Mouse (Mus musculus) kidney, embryonic 15.5 days (tissue): ENCODE results near the gene 1700069L16Rik. TPM values are rescaled to one million over a fixed set of nuclear protein-coding genes. Genes with fewer than 3 reads are reported as not detected.

Experiments
- ATAC-seq: fragments of 200-750 bp; cut with Nextera tagmentation; replicated peaks from 2 replicates; pipeline ENCODE4 v1.8.0; 2017; ENCODE audit warnings: moderate TSS enrichment; ENCODE audit not compliant: low FRiP score
- H3K27ac ChIP-seq: fragments of 300-500 bp; sonication (generic); 2 replicates; pipeline ENCODE4 v1.5.1; 2015; ENCODE audit warnings: mild to moderate bottlenecking, inconsistent platforms
- H3K27me3 ChIP-seq: fragments of 300-500 bp; sonication (generic); 2 replicates; pipeline ENCODE4 v1.6.1; 2015; ENCODE audit warnings: inconsistent platforms
- H3K36me3 ChIP-seq: fragments of 300-500 bp; sonication (generic); 2 replicates; pipeline ENCODE4 v1.6.1; 2015; ENCODE audit warnings: inconsistent platforms
- H3K4me1 ChIP-seq: fragments of 300-500 bp; sonication (generic); 2 replicates; pipeline ENCODE4 v1.6.1; 2015; ENCODE audit warnings: inconsistent platforms
- H3K4me2 ChIP-seq: fragments of 300-500 bp; sonication (generic); 2 replicates; pipeline ENCODE4 v1.6.1; 2015; ENCODE audit warnings: moderate library complexity, mild to moderate bottlenecking, inconsistent platforms
- H3K4me3 ChIP-seq: fragments of 300-500 bp; sonication (generic); replicated peaks from 2 replicates; pipeline ENCODE4 v1.5.1; 2015; ENCODE audit warnings: mild to moderate bottlenecking, inconsistent platforms
- H3K9ac ChIP-seq: fragments of 300-500 bp; sonication (generic); 2 replicates; pipeline ENCODE4 v1.6.1; 2015; ENCODE audit warnings: mild to moderate bottlenecking, inconsistent platforms
- H3K9me3 ChIP-seq: fragments of 300-500 bp; sonication (generic); replicated peaks from 2 replicates; pipeline ENCODE4 v1.6.1; 2016; ENCODE audit warnings: inconsistent platforms
- WGBS: fragments of 180-500 bp; shearing (Covaris S2); methylation state at CpG from one replicate; pipeline ENCODE4 v1.1.7; 2015; ENCODE audit warnings: mixed read lengths; 5-methylcytosine and 5-hydroxymethylcytosine counted together
- polyA plus RNA-seq: library from polyadenylated mRNA; unstranded; fragments of >200 nt; fragmentation: Nextera tagmentation; extraction: Ambion mirVana; gene quantifications from 2 replicates; pipeline ENCODE4 v1.2.1, GENCODE M21; 2015

The 1700069L16Rik gene
- polyA plus RNA-seq: not detected in 2 replicates

DNA sequence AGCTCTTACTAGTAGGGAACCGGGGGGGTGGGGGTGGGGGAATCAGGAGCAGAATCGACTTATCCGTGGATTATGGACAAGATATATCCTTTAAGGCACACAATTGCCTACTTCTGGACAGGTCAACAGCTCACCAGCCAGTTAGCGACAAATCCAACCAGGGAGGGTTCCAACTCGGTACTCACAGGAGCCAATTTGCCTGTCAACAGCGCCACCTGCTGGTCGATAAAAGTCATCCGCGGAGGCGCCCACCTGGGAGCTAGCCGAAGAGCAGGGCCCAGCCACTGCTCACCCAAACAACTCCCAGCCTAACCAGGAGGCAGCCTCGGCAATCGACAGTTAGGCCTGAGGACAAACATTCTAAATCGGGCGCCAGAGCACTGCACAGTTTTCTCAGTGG, at the start of gene 1700069L16Rik:
Gene 1700069L16Rik (minus strand): TSS at position 327 of the 400 bp plus-strand sequence.
- 0 out of 2 replicates have a peak, but pooled peaks have one; percentile 18 for ATAC-seq
- H3K27me3 ChIP-seq: peaks cover 14% of the 10 kb centered on the region
- no peaks in the 10 kb centered on the region for H3K9me3 ChIP-seq
- H3K36me3 ChIP-seq: no peaks in the 10 kb centered on the region
- H3K4me1 ChIP-seq: no peaks in the 10 kb centered on the region
- no peak within 1 kb of the TSS for H3K9ac ChIP-seq
- H3K4me3 ChIP-seq: no peak within 1 kb of the TSS
- H3K4me2 ChIP-seq: no peak within 1 kb of the TSS
- 3% methylated on average over 15 of the region's 15 CpGs for WGBS
- no peak within 1 kb of the TSS for H3K27ac ChIP-seq

- peak overlapping the region; percentile 95; the same call in 1 of the 2 replicates for H3K9ac ChIP-seq
- H3K4me3 ChIP-seq: peak overlapping the region; percentile 86
- WGBS: 1% methylated on average over 7 of the region's 7 CpGs
- peaks cover 51% of the 10 kb centered on the region for H3K36me3 ChIP-seq
- H3K9me3 ChIP-seq: no peaks in the 10 kb centered on the region
- ATAC-seq: peak; percentile 11; the same call in 1 of the 2 replicates
- no peaks in the 10 kb centered on the region for H3K27me3 ChIP-seq
- peak overlapping the region; percentile 98; the same call in 1 of the 2 replicates for H3K27ac ChIP-seq
- H3K4me2 ChIP-seq: peak overlapping the region; percentile 92
- peaks cover 33% of the 10 kb centered on the region for H3K4me1 ChIP-seq
These were observed 49.1 kb upstream of the 1700069L16Rik start for GRCm38 (mm10) chr5:113773664-113774063.

- 1% methylated on average over 38 of the region's 38 CpGs for WGBS
- H3K4me3 ChIP-seq: peak overlapping the region; percentile 86
- H3K27me3 ChIP-seq: no peaks in the 10 kb centered on the region
- peak overlapping the region; percentile 98 for H3K27ac ChIP-seq
- peak; percentile 62 for ATAC-seq
- H3K9ac ChIP-seq: peak overlapping the region; percentile 95
- peak overlapping the region; percentile 92 for H3K4me2 ChIP-seq
- peaks cover 34% of the 10 kb centered on the region for H3K4me1 ChIP-seq
- peaks cover 52% of the 10 kb centered on the region for H3K36me3 ChIP-seq
- no peaks in the 10 kb centered on the region for H3K9me3 ChIP-seq
These were observed 48.4 kb upstream of the 1700069L16Rik start for GRCm38 (mm10) chr5:113772905-113773519.

GRCm38 (mm10) chr5:113772450-113772895, 47.9 kb upstream of the 1700069L16Rik start, which contains the start of the genes Sart3 and Iscu:
Gene Sart3 (minus strand): TSS chr5:113772510.
Gene Iscu (plus strand): TSS chr5:113772748.
- Histone ChIP-seq H3K27ac (peak within 1 kb of the TSS; percentile 98), H3K4me2 (peak within 1 kb of the TSS; percentile 92), H3K4me1 (peaks cover 34% of the 10 kb centered on the region), H3K4me3 (peak within 1 kb of the TSS; percentile 86), H3K27me3 (no peaks in the 10 kb centered on the region), H3K9me3 (no peaks in the 10 kb centered on the region), H3K36me3 (peaks cover 53% of the 10 kb centered on the region), H3K9ac (peak within 1 kb of the TSS; percentile 95)
- peak; percentile 85 for ATAC-seq
- WGBS: 0% methylated on average over 49 of the region's 49 CpGs

- Histone ChIP-seq H3K4me1 (peaks cover 34% of the 10 kb centered on the region), H3K36me3 (peaks cover 53% of the 10 kb centered on the region), H3K9ac (peak overlapping the region; percentile 95), H3K9me3 (no peaks in the 10 kb centered on the region), H3K4me3 (peak overlapping the region; percentile 86), H3K27me3 (no peaks in the 10 kb centered on the region), H3K27ac (peak overlapping the region; percentile 98), H3K4me2 (peak overlapping the region; percentile 92)
- peak; percentile 81 for ATAC-seq
- WGBS: under 1% methylated on average over 89 of the region's 97 CpGs
These were observed 46.9 kb upstream of the 1700069L16Rik start for GRCm38 (mm10) chr5:113771213-113772162.

GRCm38 (mm10) chr5:113768806-113769205, 44.2 kb upstream of the 1700069L16Rik start:
- no peak for ATAC-seq
- no peak overlapping the region for H3K4me2 ChIP-seq
- H3K4me3 ChIP-seq: no peak overlapping the region
- no peaks in the 10 kb centered on the region for H3K9me3 ChIP-seq
- H3K4me1 ChIP-seq: peaks cover 36% of the 10 kb centered on the region
- WGBS: 91% methylated on average over 8 of the region's 8 CpGs
- no peak overlapping the region for H3K9ac ChIP-seq
- no peaks in the 10 kb centered on the region for H3K27me3 ChIP-seq
- no peak overlapping the region for H3K27ac ChIP-seq
- H3K36me3 ChIP-seq: peaks cover 50% of the 10 kb centered on the region

DNA sequence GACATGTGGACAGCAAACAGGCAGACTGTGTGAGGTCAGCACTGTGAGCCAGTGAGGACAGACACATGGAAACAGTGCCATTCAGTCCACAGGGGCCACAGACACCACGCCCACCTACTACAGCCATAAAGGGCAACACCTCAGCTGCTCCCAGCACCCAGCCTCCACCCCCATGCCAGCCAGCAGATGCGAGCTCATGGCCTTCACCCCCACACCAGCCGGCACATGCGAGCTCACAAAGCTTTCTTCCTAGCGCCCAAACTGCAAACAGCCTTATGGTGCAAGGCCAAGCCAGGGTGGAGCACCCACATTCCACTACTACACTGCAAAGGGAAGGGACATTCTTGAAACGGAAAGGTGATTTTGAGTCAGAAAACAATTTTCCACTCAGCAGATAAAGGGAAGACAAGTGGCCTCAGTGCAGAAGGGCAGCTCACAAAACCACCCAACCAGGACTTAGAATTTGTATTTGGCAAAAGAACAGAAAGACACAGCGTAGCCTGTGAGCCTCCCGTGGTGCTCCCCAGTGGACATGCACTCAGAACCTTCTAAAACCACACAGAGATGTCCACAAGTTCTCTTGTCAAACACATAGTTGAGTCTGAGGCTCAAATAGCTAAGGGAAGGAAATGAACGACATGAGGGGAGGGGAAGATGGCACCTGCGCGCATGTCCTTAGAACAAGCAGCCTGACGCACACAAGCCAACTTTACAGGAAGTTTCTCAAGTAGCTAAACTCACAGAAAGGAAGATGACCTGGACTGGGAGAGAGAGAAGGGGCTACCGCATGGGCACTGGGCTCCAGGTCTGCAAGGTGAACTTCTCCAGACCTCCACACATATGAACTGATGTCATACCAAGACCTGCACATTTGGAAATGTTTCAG, 41.3 kb upstream of the 1700069L16Rik start:
- WGBS: 83% methylated on average over 13 of the region's 13 CpGs
- Histone ChIP-seq H3K9me3 (no peaks in the 10 kb centered on the region), H3K4me2 (no peak overlapping the region), H3K4me3 (no peak overlapping the region), H3K9ac (no peak overlapping the region), H3K27ac (no peak overlapping the region), H3K4me1 (peaks cover 28% of the 10 kb centered on the region), H3K27me3 (no peaks in the 10 kb centered on the region), H3K36me3 (peaks cover 79% of the 10 kb centered on the region)
- ATAC-seq: no peak

GRCm38 (mm10) chr5:113764426-113764825, 39.9 kb upstream of the 1700069L16Rik start:
- Histone ChIP-seq H3K36me3 (peaks cover 93% of the 10 kb centered on the region), H3K4me3 (no peak overlapping the region), H3K27me3 (no peaks in the 10 kb centered on the region), H3K9ac (no peak overlapping the region), H3K4me1 (peaks cover 14% of the 10 kb centered on the region), H3K9me3 (no peaks in the 10 kb centered on the region), H3K4me2 (no peak overlapping the region), H3K27ac (no peak overlapping the region)
- ATAC-seq: no peak
- WGBS: 91% methylated on average over 7 of the region's 7 CpGs

DNA sequence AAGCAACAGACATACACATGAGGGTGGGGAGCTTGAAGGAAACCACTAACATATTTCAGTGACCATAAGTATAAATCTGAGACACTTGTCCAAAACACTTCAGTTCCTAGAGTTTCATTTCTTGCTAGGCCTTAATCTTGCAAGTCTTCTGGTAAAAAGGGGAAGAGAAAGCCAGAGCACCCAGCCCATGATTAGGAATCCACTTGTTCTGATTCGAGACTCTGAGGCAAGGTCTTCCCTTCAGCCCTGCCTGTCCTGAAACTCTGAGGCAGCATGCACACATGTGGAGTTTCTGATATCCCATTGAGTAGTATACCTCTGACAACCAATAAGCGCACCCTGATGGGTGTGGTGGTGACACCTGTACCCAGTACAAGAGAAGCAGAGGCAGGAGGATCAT, 37.0 kb upstream of the 1700069L16Rik start:
- Histone ChIP-seq H3K9me3 (no peaks in the 10 kb centered on the region), H3K36me3 (peaks cover 94% of the 10 kb centered on the region), H3K4me2 (no peak overlapping the region), H3K9ac (no peak overlapping the region), H3K27ac (no peak overlapping the region), H3K4me1 (0 out of 2 replicates have a peak, but pooled peaks cover 5% of the 10 kb centered on the region), H3K4me3 (no peak overlapping the region), H3K27me3 (no peaks in the 10 kb centered on the region)
- WGBS: 95% methylated on average over 2 of the region's 2 CpGs
- no peak for ATAC-seq

- Histone ChIP-seq H3K4me1 (no peaks in the 10 kb centered on the region), H3K36me3 (peaks cover 100% of the 10 kb centered on the region), H3K4me2 (no peak overlapping the region), H3K4me3 (no peak overlapping the region), H3K9me3 (no peaks in the 10 kb centered on the region), H3K27ac (no peak overlapping the region), H3K27me3 (no peaks in the 10 kb centered on the region), H3K9ac (no peak overlapping the region)
- WGBS: 86% methylated on average over 15 of the region's 15 CpGs
- ATAC-seq: no peak
These were observed 30.9 kb upstream of the 1700069L16Rik start for GRCm38 (mm10) chr5:113755347-113756030.
